Mouse (Mus musculus): ENCODE results near the gene Cc2d2b.

The Cc2d2b gene

DNA sequence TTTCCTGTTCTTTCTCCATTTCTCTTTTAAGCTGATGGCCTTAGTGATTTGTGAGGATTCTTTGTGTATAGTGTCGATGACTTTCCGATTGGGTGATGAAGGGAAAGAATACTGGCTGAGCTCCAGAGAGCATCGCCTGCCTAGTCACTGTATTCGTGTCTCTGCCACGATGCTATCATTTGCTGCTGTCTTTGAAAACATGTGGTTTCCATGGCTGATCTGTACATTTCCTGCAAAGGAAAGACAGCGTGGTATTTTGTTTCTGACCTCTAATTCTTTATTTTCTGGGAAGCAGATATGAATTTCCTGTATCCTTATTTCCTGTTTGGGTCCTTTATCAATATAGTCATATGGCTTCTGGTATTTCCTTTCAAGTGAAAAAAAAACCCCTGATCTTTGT, 91.8 kb downstream of the Cc2d2b start:
- no peak for DNase-seq

DNA sequence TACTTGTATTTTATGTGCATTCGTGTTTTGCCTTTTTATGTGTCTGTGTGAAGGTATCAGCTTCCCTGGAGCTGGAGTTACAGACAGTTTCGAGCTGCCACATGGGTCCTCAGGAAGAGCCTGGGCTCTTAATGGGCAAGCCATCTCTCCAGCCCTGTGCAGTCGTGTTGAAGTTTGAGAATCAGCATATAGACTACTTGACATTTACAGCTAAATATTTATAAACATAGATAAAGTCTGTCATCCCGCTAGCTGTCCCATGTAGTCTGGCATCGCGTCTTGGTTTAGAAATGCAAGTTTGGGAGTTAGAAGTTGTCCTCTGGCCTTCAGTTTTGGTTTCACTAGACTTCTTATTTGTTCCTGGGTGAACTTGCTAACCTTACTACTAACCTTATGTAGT, 92.5 kb downstream of the Cc2d2b start:
- no peak for DNase-seq

DNA sequence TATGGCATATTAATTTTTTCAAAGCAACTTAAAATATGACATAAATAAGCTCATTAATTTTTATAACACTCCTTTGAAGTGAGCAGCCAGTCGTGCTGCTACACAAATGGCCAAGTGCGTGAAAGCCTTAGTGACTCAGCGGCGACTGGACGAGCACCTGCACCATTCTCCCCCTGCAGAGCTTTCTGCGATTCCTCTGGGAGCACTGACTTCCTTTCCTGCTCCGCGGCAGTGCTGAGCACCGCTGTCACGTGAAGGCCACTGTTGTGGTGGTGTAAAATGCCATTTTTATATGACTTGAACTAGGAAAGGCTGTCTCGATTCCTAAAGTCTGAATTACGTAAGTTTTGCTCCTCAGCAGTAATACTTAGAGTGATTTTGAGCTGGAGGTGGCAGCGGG, 93.0 kb downstream of the Cc2d2b start:
- no peak for DNase-seq

DNA sequence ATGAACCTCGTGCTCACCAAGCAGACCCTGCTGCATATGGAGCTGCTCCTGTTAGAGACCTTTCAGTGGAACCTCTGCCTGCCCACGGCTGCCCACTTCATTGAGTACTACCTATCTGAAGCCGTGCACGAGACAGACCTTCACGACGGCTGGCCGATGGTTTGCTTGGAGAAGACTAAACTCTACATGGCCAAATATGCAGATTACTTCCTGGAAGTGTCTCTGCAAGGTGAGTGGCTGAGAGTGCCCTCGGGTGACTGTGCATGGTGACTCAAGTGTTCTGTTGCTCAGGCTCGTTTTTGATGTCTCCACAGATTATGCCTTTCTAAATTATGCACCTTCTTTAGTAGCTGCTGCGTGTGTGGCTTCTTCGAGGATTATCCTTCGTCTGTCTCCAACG, 96.2 kb downstream of the Cc2d2b start:
- DNase-seq, result no peak

DNA sequence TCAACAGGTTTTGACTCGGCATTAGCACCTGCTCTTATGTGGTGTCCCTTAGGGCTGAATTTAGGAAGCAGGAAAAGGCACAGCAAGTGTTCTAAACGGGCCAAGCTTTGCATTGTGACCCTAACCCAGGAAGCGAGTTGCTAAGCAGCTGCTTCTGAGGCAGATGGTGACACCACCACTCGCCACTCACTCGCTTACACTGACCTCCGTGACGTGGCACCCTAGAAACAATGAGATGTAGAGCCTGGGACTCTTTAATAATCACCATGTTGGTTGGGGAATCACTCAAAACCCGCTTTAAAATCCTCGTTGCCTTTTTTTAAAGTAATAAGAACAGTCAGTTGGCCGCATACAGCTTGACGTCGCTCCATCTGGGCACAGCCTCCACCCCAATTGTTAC, 100.8 kb downstream of the Cc2d2b start:
- DNase-seq, result no peak

DNA sequence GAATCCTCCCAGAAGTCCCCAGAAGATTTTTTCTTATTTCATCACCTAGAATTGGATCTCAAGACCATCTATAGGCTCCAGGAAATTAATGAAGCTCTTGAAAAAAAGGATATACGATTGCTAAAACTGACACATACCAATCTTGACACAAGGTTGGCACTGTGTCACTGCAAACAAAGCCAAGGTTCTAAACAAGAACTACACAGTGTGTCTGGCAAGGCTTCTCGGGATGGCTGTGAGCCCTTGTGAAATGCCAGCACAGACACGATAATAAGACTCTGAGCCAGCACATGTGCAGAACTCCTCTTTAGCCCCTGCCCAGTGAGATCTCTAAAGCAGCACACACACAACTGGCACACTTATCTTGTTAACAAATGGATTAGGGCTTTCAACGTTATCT, 111.0 kb downstream of the Cc2d2b start:
- no peak for DNase-seq

DNA sequence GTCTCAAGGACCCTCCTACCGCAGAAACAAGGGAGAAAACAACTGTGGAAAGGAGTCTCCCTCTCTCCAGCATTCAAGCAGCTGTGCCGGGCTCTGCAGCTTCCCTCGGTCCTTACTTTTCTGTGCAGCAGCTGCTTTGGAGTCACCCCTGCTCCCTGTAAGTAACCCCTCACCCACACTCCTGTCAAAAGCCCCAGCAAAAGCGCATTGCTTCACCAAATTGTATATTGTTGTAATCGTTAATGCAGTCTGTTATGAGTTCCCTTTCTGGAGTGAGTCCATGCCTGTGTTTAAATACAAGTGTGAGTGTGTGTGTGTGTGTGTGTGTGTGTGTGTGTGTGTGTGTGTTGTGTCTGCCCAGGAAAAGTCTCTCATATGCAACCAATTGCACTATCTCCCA, 119.7 kb downstream of the Cc2d2b start:
- DNase-seq, result no peak

DNA sequence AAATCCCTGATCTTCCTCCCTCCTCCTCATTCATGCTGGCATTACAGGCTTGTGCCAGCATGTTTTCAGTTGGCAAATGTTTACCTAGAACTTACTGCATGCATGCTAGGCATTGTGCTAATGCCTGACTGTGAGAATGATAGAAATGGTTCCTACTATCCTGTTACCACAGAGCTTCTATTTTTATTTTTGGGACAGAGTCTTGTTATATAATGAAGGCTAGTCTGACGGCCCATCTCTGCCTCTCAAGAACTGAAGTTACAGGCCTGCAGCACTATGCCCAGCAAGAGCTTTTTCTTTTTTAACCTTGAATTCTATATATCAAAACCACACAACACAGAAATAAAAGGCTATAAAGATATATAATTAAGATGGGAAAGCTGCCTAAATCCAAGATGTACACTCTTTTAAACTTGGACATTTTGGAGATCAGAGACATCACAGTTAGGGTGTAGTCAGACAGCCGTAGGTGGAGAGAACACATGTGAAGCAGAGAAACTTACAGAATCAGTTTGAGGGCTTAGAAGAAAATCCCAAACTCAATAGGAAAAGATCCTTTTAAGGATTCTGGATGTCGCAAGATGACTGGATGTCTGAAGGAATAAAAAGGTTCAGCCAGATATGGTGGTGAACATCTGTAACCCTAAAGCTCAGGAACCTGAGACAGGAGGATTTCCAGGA, 121.0 kb downstream of the Cc2d2b start:
- DNase-seq, result no peak

DNA sequence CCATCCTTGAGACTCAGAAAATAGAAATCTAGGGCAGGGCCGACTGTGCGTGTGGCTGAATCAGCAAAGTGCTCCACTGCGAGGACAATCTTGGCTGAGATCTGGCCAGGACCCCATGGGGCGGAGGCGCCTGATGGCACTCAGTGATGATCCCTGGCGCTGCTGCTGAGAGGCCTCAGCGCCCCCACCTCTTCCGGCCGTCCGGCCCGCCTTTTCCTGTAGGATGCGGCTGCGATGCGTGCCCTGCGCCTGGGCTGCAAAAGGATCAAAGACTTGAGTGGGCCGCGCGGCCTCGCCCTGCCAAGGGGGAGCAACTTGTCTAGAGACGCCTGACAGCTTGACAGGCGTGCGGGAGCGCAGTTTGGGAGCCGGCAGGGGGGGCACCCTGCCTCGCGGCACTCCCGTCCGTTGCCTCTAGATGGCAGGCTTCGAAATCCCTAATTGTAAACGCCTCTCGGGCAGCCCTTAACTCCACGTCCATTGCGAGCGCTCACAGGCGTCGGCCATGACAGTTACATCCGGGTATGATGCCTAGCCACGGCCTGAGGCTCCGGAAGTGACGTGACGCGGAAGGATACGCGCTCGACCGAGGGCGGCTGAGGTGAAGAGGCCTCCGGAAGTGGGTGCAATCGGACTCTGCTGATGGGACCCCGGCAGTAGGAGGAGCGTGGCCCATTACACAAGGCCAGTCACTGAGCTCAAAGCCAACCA, 124.6 kb downstream of the Cc2d2b start:
- peak; percentile 57 to 66 for DNase-seq

Measured in thymus, adult 18-20 months (tissue).